Mouse (Mus musculus): ENCODE data around the gene Zfr. TPM values are rescaled to one million over a fixed set of nuclear protein-coding genes. Genes with fewer than 3 reads are reported as not detected.

Gene Zfr
- polyA plus RNA-seq, 1 experiment, result 45.3 TPM

DNA sequence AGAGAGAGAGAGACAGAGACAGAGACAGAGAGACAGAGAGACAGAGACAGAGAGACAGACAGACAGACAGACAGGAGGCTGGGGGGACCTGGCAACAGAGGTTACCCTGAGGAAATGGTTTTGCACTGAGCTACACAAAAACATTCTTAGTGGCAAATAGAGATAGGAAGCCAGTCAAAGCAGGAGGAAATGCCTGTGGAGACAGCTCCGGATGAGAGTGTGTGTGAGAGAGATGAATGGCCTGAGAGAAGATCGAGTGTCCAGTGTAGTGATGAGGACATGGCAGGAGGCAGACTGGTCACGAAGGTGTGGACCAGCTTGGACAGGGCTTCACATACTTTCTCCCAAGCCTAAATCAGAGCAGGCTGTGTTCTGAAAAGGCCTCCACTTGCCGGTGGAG is 107.4 kb downstream of the Zfr start:
- Histone ChIP-seq H3K4me3 (ENCODE audit: insufficient read depth, low read depth, low read length) (no peak overlapping the region), H3K27ac (replicated peaks; ENCODE audit: low read depth, low read length) (no peak overlapping the region; the same call in 1 of the 2 replicates), H3K4me1 (ENCODE audit: control insufficient read depth, insufficient read depth, insufficient read length, low read length) (peaks cover 24% of the 10 kb centered on the region)

DNA sequence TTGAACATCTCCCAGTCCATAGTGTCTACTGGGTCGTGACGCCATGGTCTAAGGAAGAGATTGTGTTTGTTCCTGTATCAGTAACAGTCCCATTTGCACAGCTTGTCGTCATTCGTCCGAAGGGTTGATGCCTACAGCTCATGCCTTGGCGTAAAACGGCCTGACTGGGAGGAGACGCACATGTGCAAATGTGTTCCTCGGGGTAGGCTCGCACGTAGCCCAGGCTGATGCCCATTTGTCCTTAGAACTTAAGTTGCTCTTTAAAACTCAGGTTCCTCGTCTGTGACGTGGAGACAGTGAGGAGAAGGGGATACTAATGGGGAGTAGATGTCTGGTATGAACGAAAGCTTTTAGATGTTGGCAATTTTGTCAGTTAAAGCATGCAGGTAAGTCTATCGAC is 109.3 kb downstream of the Zfr start:
- Histone ChIP-seq H3K4me1 (ENCODE audit: control insufficient read depth, insufficient read depth, insufficient read length, low read length) (peaks cover 20% of the 10 kb centered on the region), H3K4me3 (ENCODE audit: insufficient read depth, low read depth, low read length) (no peak overlapping the region), H3K27ac (replicated peaks; ENCODE audit: low read depth, low read length) (no peak overlapping the region)

DNA sequence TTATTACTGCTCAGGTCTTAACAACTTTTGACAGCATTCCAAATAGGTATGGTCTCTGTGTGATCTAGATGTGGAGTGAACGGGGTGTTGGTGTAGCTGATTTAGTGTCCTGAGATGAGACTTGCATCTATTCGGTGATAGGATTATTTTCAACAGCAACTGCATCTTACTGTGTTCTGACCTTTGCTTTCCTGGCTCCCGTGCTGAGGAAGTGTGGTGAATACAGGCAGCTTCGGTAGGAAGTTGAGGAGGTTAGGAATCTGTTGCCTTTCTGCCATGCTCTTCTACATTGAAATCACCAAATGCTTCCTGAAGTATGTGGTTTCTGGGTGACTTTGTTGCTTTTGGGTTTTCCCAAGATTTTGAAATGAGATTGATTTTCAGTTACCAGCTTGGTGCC is 109.7 kb downstream of the Zfr start:
- no peak overlapping the region for H3K27ac ChIP-seq (replicated peaks; ENCODE audit: low read depth, low read length)

DNA sequence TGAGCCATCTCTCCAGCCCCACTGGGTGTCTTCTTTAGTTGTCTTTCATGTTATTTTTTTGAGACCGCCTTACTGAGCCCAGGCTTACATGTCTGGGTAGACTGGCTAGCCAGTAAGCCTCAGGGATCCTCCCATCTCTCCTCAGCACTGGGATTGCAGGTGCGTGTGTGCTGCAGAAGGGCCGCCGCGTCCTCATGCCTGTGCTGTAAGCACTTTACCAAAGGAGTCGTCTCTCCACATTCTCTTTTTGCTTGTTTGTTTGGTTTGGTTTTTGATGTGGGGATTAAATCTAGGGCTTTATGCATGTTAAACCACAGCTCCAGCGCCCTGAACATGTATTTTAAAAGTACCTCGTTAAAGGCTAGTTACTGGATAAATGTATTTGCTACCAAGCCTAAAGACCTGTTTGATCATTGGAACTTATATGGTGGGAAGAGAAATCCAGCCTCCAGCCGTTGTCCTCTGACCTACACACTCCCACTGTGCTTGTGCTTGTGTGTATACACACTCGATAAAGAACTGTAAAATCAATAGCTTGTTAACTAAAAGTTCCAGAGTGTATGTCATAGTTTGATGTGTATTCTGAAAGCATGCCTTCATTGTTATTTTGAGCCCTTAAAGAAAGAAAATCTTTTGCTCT is 112.1 kb downstream of the Zfr start:
- peaks cover 20% of the 10 kb centered on the region for H3K4me1 ChIP-seq (ENCODE audit: control insufficient read depth, insufficient read depth, insufficient read length, low read length)
- H3K27ac ChIP-seq (replicated peaks; ENCODE audit: low read depth, low read length), result no peak overlapping the region
- no peak overlapping the region for H3K4me3 ChIP-seq (ENCODE audit: insufficient read depth, low read depth, low read length)

More for the DNA sequence above, 109.7 kb downstream of the Zfr start:
- Histone ChIP-seq H3K4me1 (ENCODE audit: control insufficient read depth, insufficient read depth, insufficient read length, low read length) (peaks cover 23% of the 10 kb centered on the region), H3K4me3 (ENCODE audit: insufficient read depth, low read depth, low read length) (no peak overlapping the region)

DNA sequence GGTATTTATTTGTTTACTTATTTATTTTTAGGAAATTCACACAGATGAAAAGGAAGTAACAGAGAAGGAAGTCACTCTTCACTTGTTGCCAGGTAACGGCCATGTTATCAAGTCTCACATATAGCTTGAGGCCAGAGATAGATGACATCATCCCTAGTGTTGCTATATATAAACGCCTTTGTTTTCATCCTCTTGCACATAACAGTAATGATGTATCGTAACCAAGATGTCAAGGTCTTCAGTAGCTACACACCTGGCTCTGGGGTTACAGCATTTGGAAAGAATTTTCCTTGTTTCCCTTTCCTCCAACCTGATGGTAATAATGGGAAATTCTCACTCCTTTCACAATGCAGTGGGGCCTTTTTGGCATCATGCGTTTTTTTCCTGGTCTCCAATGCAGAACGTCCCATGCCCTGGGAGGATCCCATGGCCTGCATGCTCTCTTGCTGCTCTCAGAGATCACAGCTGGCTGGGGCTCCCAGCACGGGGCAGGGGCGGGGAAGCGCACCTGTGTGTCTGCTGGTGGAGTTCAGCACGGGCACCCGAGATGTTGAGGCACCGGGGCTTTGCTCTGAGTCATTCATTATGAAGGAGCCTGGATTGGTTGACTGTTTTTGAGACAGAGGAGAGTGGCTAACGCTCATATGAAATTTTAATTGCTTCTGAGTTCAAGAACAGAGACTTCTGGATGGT is 112.8 kb downstream of the Zfr start:
- Histone ChIP-seq H3K4me3 (ENCODE audit: insufficient read depth, low read depth, low read length) (no peak overlapping the region), H3K27ac (replicated peaks; ENCODE audit: low read depth, low read length) (no peak overlapping the region), H3K4me1 (ENCODE audit: control insufficient read depth, insufficient read depth, insufficient read length, low read length) (peaks cover 17% of the 10 kb centered on the region)

DNA sequence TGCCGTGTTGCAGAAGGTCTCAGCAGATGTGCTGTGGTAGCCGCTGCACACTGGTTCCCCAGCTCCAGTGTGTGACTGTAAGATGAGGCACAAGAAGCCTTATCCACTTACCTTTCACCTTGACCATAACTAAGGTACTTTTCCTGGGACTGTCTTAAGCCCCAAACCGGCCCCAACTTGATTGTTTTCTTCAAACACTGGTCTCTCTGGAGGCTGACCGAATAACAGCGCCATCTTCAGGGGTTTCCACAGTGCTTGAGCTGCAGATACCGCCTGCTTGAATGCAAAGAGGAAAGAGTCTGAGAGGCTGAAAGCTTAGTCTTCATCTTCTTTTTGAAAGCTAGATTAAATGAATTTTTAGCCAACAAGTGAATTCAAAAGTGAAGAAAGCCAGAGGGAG is 113.8 kb downstream of the Zfr start:
- peaks cover 18% of the 10 kb centered on the region for H3K4me1 ChIP-seq (ENCODE audit: control insufficient read depth, insufficient read depth, insufficient read length, low read length)
- no peak overlapping the region for H3K4me3 ChIP-seq (ENCODE audit: insufficient read depth, low read depth, low read length)
- no peak overlapping the region for H3K27ac ChIP-seq (replicated peaks; ENCODE audit: low read depth, low read length)

DNA sequence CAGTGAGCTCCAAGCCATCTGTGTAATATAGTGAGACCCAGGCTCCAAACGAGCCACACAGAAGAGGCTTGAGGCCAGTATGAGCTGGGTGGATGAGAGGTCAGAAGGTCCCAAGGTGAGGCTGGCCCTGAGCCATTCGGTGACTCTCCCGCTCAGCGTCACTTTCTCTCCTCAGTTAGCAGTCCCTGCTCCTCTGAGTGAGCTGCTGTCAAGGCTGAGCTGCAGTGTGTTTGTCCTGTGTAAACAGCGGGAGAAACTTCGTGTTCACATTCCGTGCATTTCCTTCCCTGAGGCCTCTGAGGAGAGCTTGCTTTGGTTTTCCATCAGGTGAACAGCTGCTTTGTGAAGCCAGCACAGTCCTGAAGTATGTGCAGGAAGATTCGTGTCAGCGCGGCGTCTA is 114.8 kb downstream of the Zfr start:
- Histone ChIP-seq H3K4me1 (ENCODE audit: control insufficient read depth, insufficient read depth, insufficient read length, low read length) (peaks cover 15% of the 10 kb centered on the region), H3K4me3 (ENCODE audit: insufficient read depth, low read depth, low read length) (no peak overlapping the region), H3K27ac (replicated peaks; ENCODE audit: low read depth, low read length) (no peak overlapping the region)

DNA sequence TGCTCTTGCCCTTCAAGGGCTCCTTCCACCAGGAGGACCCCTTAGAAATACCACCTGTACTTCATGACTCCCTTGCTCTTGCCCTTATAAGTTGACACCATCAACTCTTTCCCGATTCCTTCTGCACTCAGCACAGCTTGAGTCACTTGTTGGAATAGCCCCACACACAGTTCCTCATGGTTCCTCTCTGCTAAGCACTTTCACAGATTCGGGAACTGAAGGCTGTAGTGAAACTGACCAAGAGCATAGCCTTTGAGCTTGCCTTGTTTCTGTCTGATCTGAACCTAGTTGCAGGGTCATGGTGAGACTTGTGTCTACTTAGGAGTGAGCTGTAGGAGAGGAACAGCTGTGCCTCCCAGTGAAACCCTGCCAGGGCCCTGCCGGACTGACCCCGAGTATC is 115.4 kb downstream of the Zfr start:
- peaks cover 11% of the 10 kb centered on the region for H3K4me1 ChIP-seq (ENCODE audit: control insufficient read depth, insufficient read depth, insufficient read length, low read length)
- no peak overlapping the region for H3K27ac ChIP-seq (replicated peaks; ENCODE audit: low read depth, low read length)
- H3K4me3 ChIP-seq (ENCODE audit: insufficient read depth, low read depth, low read length), result no peak overlapping the region

Other genes with a start within 250 kb of the Zfr start
- 67.8 and 71.3 TPM in 2 replicates for gene Npr3, start 210.5 kb upstream of the Zfr start, polyA plus RNA-seq (2012; ENCODE audit: insufficient read depth, insufficient read length, missing spikeins)
- gene Sub1, start 120.8 kb upstream of the Zfr start, polyA plus RNA-seq (2012; ENCODE audit: insufficient read depth, insufficient read length, missing spikeins), result 220 and 238 TPM in 2 replicates
- gene Mtmr12, start 87.2 kb downstream of the Zfr start, polyA plus RNA-seq (2012; ENCODE audit: insufficient read depth, insufficient read length, missing spikeins), result 3.6 and 5.4 TPM in 2 replicates
- 81.3 and 89.4 TPM in 2 replicates for gene Golph3, start 203.6 kb downstream of the Zfr start, polyA plus RNA-seq (2012; ENCODE audit: insufficient read depth, insufficient read length, missing spikeins)
- gene 1810049J17Rik, start 204.1 kb downstream of the Zfr start, polyA plus RNA-seq (2012; ENCODE audit: insufficient read depth, insufficient read length, missing spikeins), result 3.1 TPM in 1 of 2 replicates, not detected in the other